Mouse (Mus musculus): ENCODE data around the gene Smox. TPM values are rescaled to one million over a fixed set of nuclear protein-coding genes. Genes with fewer than 3 reads are reported as not detected.
"Not testable (repeated sequence)": the region's sequence is repeated elsewhere in the genome, so short reads cannot be mapped to it uniquely, and the experiment has no call there.

Smox gene
- total RNA-seq (2022), result 10 to 100 TPM; 57.8 to 80.1 (median 67.6) TPM

DNA sequence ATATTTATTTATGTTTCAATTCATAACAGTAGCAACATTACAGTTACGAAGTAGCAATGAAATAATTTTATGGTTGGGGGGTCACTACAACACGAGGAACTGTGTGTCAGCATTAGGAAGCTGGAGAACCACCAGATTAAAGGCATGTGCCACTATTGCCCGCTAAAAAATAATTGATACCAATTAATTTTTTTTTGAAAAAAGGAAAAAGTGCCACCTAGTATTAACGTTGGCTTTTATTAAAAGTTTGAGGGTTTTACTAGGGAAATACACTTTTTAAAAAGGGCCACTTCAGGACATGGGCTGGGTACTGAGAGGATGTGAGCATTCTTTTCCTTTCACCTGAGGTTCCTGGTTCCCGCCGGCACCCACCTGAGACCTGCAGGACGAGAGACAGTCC, at the start of gene Smox:
TSS of gene Smox (plus strand) at position 301 of the 400 bp plus-strand sequence.
- DNase-seq (ENCODE audit: low spot score in 2 of 2), result no peak

DNA sequence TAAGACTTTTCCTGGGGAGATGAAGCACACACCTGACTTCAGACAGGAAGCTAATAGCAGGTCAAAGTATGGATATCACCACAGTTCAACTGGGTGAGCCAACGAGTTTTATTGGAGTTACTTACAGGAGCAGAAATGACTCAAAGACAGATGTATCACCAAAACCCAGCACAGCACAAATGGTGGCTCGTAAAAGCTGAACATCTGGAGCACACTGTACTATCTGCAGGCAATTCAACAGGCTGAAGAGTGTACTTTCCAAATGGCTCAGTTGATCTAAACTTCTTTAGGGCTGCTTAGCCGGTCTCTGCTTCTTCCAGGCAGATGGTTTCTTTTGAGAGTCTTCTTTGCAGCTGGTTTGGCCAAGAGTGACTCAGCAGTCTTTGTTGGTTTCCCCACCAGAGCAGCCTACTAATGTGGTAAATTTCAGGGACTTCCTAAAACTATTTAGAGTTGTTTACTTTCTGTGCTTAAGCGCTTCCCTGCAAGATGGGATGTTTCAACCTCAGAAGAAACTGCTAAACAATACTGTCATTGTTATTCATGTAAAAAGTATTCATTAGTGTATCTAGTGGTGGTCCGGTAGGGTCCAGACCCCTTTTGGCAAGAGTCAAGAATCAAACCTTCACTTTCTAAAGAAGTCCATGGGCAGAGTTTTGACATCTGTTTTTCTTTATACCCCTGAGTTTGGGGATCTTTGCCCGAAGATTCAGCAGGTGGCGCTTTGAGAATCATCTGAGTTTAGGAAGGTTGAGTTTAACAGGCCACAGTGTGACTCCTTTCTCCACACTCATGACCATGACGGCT, 48.0 kb upstream of the Smox start:
- no peak for DNase-seq (ENCODE audit: low spot score in 2 of 2)

DNA sequence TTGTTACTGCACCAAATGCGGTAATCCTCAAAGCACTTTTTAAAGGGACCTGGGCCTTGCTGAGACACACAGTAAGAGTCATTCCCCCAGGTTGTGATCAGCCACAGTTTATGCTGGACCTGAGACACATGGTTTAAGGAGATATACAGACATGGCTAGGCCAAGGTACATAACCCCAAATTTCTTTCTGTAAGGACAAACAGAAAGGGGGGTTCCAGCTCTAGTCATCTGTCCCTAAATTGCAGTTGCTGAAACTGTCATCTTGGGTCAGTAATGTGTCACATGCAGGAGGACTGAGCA, 47.5 kb upstream of the Smox start:
- no peak for DNase-seq (ENCODE audit: low spot score in 2 of 2)

DNA sequence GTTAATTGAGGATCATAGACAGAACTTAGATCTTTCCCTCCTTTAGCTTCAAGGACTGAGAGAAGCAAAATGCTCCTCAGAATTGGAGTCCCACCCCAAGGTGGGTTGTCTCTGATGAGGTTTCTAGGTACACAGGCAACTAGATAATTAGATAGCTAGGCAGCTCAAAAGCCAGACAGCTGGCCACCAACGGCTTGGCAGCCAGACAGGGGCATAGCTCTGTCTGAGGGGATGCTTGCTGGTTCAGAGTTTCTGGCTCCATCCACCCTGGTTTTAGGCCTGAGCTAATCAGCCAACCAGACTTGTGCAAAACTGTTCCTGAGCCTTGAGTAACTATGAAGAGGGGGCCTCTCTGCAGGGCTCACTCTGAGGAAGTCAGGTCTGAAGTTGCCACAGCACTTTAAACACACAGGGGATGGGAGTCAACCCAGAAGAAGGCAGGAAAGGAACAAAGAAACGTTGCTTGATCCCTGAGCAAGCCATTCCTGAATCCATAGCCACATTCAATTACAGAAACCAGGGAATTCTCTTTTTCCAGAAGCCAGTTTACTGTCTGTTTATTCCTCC, 44.8 kb upstream of the Smox start:
- DNase-seq (ENCODE audit: low spot score in 2 of 2), result no peak

DNA sequence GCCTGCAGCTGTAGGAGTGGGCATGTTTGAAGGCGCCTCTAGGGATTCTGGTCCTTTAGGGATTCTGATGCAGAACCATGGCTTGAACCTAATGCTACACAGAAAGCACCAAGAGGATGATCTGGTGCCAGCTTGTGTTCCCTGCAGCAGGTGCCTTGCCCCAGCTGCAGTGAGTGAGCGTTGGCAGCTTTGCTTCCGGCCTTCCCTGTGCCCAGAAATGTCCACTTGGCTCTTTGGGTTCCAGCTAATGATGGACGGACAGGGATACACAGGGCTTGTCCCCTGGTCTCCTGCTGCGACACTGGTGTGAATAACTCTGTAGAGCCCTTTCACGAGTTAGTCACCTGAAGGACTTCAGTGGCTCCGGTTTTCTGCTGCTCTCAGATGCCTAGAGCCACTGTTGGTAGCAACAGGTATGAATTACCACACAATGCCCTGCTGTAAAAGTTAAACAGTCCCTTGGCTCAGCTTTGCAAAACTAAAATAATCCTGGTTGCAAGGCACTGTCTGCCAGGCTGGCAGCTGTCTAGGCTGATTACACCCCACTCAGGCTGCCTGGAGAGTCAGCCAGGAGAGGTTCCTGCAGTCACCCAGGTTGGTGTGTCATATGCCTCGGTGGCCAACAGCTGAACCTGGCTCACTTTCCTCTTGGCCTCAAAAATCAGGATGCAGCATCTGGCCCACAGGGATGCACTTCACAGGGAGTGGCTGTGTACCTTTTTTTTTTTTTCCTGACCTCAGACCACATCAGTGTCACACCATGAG, 43.5 kb upstream of the Smox start:
- no peak for DNase-seq (ENCODE audit: low spot score in 2 of 2)

DNA sequence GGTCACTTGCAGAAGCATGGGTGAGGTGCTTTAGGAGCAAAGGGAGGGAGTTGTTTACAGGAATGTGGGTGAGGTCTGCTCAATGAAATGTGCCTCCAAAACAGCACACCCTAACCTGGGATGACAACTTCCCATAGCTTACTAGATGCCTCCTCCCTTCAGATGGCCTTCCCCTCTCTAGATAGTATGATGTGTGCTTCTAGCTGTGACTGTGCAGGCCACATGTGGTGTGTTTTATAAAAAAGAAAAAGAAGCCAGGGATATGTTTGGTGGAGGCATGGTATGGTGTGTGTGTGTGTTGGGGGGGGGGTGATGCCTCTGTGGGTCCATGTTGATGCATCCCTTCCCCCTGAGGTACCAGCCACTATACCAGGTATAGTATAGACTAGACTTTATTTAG, 42.9 kb upstream of the Smox start:
- no peak for DNase-seq (ENCODE audit: low spot score in 2 of 2)

DNA sequence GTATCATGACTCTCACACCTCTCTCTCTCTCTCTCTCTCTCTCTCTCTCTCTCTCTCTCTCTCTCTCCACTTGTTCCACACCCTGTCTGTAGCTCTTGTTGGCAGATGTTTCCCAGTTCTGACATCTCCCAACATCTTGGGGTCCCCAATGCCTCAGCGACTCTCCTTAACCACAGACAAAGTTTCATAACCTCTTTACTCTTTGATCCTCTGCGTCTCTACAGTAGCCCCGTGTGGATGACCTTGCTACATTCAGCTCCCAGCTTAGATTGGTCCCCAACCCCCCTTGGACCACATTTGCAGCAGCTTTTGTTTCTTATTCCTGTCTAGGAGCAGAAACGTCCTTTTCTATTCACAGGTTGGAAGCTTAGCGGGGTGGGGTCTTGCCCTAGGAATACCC, 41.6 kb upstream of the Smox start:
- DNase-seq (ENCODE audit: low spot score in 2 of 2), result no peak

DNA sequence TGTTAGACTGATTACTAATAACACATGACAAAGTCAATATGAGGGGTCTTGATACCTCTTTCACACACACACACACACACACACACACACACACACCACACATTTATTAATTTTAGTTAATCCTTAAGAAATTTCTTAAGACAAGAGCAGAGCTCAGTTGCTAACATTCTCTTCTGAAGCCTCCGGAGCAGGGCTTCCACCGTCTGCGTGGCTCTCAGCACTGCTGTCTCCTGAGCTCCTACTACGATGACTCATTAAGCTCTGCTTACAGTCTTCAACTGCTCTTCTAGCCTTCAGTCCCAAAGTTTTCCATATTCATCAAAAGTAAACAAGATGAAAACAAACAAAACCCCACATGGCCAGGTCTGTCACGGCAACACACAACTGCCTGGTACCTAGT, 40.8 kb upstream of the Smox start:
- DNase-seq (ENCODE audit: low spot score in 2 of 2), result no peak

DNA sequence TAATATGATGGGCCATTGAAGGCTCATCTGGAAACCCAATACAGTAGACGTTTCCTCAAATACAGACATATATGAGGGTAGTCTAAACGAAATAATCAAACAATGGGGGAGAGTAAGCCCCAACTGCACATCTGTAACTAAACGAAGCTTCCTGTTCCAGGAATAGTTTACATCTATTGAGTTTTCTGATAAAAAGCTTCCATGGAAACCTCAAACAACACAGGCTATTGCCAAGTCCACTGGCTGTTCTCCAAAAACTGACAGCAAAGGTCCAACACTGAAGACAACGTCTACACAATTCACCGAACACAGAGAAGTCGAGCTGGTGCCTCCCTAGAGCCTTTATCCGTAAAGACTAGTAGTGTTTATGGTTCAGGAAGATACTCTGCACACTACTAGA, 33.6 kb upstream of the Smox start:
- DNase-seq (ENCODE audit: low spot score in 2 of 2), result no peak

DNA sequence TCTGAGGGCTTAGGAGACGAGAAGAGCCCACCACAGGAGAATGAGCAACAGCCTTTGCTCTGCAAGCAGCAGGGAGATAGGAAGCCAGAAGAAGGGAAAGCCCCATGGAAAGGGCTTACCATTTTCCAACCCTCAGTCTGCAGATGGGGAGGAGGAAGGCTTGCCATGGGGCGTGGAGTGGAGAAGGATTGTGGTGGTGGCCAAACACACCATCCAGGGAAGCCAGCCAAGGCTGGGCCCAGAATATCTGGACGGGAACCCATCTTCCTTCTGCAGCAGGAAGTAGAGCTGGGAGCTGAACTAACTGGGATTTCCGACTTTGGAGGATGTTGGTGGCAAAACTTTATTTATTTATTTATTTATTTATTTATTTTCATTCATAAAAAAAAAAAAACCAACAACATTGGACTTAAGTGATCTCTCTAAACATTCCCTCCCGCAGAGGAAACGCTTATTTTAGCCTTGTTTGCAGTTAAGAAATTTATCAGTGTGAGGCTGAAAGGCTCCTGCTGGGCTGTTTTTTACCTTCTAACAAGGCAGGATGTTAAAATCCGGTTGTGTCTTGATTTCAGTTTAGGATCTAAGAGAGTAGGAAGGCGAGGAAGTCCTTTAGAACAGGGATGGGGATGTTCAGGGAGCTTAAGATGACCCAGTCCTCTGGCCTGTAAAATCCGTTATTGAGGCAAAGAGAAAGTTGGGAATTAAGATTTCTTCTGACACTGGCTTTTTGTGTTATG, 30.2 kb upstream of the Smox start:
- DNase-seq (ENCODE audit: low spot score in 2 of 2), result no peak

DNA sequence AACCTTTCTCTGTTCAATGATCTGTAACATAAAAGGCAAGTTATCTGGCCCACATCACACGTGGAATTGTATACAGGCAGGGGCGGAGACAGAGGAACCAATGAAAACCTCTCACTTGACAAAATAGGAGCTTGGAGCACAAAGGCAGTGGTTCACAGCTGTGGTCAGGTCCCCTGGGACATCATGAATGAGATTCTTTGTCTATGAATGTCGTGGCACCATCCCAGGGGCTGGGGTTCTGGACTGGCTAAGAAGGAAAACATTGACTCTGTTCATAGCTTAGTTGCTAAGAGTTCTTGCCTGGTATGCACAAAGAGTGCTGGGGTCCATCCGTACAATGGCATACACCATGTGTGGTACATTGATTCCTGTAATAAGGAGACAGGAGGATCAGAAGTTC, 28.3 kb upstream of the Smox start:
- peak in 1 of 2 experiments; percentile 28 for DNase-seq (ENCODE audit: low spot score in 2 of 2)

DNA sequence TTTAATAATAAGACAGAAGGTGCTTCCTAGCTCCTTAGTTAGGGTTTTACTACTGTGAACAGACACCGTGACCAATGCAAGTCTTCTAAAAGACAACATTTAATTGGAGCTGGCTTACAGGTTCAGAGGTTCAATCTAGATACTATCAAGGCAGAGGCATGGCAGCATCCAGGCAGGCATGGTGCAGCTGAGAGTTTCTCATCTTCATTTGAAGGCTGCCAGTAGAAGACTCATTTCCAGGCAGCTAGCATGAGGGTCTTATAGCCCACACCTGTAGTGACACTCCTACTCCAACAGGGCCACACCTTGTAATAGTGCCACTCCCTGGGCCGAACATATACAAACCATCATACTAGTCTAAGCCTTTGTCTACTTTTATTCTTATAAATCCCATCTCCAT, 27.1 kb upstream of the Smox start:
- no peak for DNase-seq (ENCODE audit: low spot score in 2 of 2)

DNA sequence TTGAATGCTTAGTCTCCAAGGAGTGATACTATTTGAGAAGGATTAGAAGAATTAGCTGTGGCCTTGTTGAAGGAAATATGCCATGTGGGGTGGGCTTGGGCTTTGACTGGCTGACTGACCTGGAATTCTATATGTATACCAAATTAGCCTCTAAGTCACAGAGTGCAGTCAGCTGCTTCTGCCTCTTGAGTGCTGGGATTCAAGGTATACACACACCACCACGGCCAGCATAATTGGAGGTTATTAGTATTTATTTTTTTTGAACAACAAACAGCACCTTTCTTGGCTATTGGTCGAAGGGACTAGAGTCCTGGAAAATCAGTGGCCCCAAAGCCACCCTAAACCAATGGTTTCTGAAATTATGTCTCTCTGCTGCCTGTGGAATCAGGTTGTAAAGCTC, 24.6 kb upstream of the Smox start:
- no peak for DNase-seq (ENCODE audit: low spot score in 2 of 2)

DNA sequence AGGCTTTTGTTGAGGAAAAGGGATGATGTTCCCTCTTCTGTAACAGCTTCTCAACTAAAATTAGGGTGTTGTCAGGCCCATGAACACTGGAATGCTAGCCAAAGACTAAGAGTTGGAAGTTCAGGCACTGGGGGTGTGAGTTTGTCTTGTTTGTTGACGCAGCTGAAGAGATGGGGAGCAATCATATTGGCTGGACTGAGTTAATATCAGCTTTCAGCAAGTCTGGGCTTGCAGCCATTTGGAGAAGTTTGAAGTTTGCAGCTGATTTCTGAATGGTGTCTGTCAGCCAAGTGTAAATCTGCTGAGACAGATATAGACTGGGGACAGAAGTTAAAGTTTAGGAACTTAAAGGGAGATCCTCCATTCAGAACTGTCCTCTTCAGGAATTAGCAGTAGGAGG, 21.4 kb upstream of the Smox start:
- DNase-seq (ENCODE audit: low spot score in 2 of 2), result no peak

DNA sequence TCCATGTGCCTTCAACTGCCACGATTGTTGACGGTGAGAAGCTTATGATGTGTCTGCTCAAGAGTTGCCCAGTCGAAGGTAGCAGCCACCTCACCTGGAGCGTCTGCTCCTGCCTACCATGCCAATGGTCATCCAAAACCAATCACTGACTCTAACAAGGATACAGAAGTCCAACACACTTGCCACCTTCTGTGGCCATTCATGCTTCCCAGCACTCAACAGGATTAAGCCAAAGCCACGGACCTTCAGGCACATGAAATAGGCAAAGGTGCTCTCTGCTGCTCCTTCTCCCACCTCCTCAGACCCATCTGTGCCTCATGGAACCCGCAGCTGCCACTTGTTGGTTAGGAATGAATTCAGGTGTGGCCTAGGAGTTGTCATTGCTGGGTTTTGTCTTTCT, 17.5 kb upstream of the Smox start:
- no peak for DNase-seq (ENCODE audit: low spot score in 2 of 2)

DNA sequence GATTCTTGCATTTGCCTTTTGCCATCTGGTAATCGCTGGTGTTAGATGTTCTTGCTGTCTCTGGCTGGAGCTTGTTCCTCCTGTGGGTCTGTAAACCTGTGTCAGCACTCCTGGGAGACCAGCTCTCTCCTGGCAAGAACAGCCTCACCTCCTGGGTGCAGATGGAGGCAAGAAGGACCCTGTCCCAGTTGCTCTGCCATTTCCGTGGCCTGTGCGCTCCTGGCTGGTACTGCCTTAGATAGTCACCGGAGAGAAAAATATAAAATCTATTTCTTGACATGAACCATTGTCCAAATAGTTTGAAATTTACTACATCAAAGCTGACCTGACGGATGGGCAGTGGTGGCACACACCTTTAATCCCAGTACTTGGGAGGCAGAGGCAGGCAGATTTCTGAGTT, 14.2 kb upstream of the Smox start:
- not testable (repeated sequence) for DNase-seq (ENCODE audit: low spot score in 2 of 2)

DNA sequence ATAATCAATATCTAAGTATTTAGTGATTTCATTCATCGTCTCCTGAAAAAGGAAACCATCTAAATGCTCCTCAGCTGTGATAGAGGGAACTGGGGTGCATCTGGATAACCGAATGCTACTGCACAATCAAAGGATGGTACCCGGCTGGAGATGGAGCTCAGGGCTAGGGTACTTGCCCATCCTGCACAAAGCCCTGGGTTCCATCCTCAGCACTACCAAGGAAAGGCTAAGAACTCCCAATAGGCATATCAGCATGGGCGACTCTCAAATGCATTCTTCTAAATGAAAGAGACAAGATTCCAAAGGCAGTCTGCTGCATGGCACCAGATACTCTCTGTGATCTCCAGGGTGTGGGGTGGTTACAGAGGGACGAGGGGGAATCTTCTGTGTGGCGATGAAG, 13.4 kb upstream of the Smox start:
- no peak for DNase-seq (ENCODE audit: low spot score in 2 of 2)

DNA sequence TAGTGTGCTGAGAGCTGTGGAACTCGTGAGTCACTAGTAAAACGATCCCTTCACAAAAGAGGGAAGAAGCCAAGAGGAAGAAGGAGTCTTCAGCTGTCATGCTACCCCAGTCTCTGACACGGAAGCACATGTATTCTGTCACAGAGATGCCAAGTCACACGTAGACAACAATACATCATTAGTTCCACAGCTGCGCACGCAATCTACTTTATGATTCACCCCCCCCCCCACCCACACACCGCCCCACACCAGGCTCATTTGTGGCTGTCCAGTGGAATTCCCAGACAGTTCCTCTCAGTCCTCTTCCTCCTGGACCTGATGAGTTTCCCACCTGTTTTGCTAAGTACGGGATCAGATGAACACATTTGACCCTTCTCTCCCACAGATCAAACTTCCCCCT, 12.9 kb upstream of the Smox start:
- no peak for DNase-seq (ENCODE audit: low spot score in 2 of 2)

DNA sequence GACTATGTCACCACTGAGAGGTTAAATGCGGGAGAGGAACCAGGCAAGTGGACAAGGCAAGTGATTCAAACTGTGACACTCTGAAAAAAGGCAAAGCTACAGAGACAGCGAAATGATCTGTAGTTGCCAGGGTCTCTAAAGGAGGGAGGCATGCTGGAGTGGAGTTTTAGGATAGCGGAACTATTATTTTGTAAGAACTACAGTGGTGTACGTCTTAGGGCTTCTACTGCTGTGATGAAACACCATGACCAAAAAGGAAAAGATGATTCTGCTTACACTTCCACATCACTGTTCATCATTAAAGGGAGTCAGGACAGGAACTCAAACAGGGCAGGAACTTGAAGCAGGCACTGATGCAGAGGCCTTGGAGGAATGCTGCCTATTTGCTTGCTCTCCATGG, 12.4 kb upstream of the Smox start:
- no peak for DNase-seq (ENCODE audit: low spot score in 2 of 2)

DNA sequence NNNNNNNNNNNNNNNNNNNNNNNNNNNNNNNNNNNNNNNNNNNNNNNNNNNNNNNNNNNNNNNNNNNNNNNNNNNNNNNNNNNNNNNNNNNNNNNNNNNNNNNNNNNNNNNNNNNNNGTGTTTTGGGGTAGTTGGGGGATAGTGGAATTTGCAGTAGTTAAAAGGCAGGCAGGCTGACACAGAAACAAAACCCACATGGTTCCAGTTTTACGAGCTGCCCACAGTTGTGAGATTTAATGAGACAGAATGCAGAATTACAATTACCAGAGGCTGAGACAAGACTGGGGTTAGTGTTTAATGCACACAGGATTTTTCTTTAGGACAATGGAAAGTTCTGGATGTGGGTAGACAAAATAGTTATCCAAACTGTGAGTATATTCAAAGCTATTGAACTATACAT, 9.6 kb upstream of the Smox start:
- no peak for DNase-seq (ENCODE audit: low spot score in 2 of 2)

DNA sequence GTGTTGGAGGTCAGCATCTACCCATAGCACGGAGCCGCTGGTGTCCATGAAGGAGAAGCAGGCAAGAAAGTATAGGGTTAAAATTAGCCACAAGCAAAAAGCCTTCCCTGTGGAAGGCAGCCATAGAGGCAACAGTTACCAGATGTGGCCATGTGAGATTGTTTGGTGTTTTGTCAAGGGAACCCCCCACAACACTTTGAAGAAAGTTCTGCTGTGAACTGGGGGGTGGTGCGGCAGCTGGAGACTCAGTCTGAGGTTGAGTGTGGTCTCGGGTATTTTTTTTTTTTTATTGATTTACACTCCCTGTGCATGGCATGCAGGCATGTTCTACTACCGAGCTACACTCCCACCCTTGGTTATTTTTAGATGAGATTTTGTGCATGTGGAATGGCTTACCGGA, 8.8 kb upstream of the Smox start:
- DNase-seq (ENCODE audit: low spot score in 2 of 2), result no peak

DNA sequence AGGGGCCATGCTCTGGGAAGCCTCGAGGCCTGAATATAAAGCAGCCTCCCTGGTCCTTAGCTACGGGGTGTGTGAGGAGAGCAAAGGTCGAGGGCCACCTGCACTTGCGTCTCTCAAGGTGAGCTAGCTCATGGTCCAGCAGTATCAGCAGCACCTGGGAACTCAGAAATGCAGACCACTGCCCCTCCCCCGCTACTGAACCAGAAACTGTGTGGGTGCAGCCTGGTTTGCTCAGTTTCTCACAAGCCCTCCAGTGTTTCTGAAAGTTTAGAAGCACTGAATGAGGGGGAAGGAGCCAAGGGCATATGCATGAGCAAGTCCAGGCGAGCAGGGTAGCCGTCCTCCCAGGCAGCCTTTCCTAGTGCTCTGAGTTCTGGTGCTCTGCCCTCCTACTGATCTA, 7.7 kb upstream of the Smox start:
- DNase-seq (ENCODE audit: low spot score in 2 of 2), result no peak
